Mouse (Mus musculus): ENCODE data around the gene Bbc3. TPM values are rescaled to one million over a fixed set of nuclear protein-coding genes. Genes with fewer than 3 reads are reported as not detected.

Gene Bbc3
- polyA plus RNA-seq, 1 experiment = 6.6 TPM

GRCm38 (mm10) chr7:16295321-16295900, 12.8 kb upstream of the Bbc3 start:
- no peak overlapping the region for H3K4me3 ChIP-seq (ENCODE audit: insufficient read depth, poor library complexity, severe bottlenecking)
- H3K36me3 ChIP-seq (ENCODE audit: control insufficient read depth, insufficient read depth) = no peaks in the 10 kb centered on the region
- no peak for TF ChIP-seq MAX (IDR thresholded peaks at IDR 0.05)
- no peak for TF ChIP-seq CEBPB (IDR thresholded peaks at IDR 0.05; ENCODE audit: low read depth)
- TF ChIP-seq MYOD1 (IDR thresholded peaks at IDR 0.05; ENCODE audit: control insufficient read depth, insufficient read length, low read depth) = no peak
- TF ChIP-seq USF1 (IDR thresholded peaks at IDR 0.05; ENCODE audit: low read depth) = no peak
- no peak for TF ChIP-seq MYOG (IDR thresholded peaks at IDR 0.05; ENCODE audit: control insufficient read depth, extremely low read depth, insufficient read length)
- no peak for TF ChIP-seq CTCF (IDR thresholded peaks at IDR 0.05; ENCODE audit: control insufficient read depth, insufficient read depth, insufficient read length)
- no peak for TF ChIP-seq FOSL1 (IDR thresholded peaks at IDR 0.05; ENCODE audit: insufficient read depth, low read length, poor library complexity, severe bottlenecking)
- no peaks in the 10 kb centered on the region for H3K79me2 ChIP-seq (ENCODE audit: control insufficient read depth, insufficient read depth)
- no peaks in the 10 kb centered on the region for H3K79me3 ChIP-seq (ENCODE audit: low read depth)
- H3ac ChIP-seq (ENCODE audit: control insufficient read depth, insufficient read length, low read depth) = peak overlapping the region; percentile 46
- no peaks in the 10 kb centered on the region for H3K27me3 ChIP-seq (ENCODE audit: control insufficient read depth, insufficient read depth, insufficient read length)

GRCm38 (mm10) chr7:16296146-16296545, 12.0 kb upstream of the Bbc3 start:
- Histone ChIP-seq H3K79me2 (ENCODE audit: control insufficient read depth, insufficient read depth) (no peaks in the 10 kb centered on the region), H3ac (ENCODE audit: control insufficient read depth, insufficient read length, low read depth) (no peak overlapping the region), H3K4me3 (ENCODE audit: insufficient read depth, poor library complexity, severe bottlenecking) (no peak overlapping the region), H3K36me3 (ENCODE audit: control insufficient read depth, insufficient read depth) (no peaks in the 10 kb centered on the region), H3K27me3 (ENCODE audit: control insufficient read depth, insufficient read depth, insufficient read length) (no peaks in the 10 kb centered on the region), H3K79me3 (ENCODE audit: low read depth) (no peaks in the 10 kb centered on the region)
- TF ChIP-seq FOSL1 (IDR thresholded peaks at IDR 0.05; ENCODE audit: insufficient read depth, low read length, poor library complexity, severe bottlenecking) = no peak
- no peak for TF ChIP-seq MYOD1 (IDR thresholded peaks at IDR 0.05; ENCODE audit: control insufficient read depth, insufficient read length, low read depth)
- TF ChIP-seq MYOG (IDR thresholded peaks at IDR 0.05; ENCODE audit: control insufficient read depth, extremely low read depth, insufficient read length) = no peak
- TF ChIP-seq CTCF (IDR thresholded peaks at IDR 0.05; ENCODE audit: control insufficient read depth, insufficient read depth, insufficient read length) = no peak
- no peak for TF ChIP-seq USF1 (IDR thresholded peaks at IDR 0.05; ENCODE audit: low read depth)
- no peak for TF ChIP-seq MAX (IDR thresholded peaks at IDR 0.05)
- no peak for TF ChIP-seq CEBPB (IDR thresholded peaks at IDR 0.05; ENCODE audit: low read depth)

DNA sequence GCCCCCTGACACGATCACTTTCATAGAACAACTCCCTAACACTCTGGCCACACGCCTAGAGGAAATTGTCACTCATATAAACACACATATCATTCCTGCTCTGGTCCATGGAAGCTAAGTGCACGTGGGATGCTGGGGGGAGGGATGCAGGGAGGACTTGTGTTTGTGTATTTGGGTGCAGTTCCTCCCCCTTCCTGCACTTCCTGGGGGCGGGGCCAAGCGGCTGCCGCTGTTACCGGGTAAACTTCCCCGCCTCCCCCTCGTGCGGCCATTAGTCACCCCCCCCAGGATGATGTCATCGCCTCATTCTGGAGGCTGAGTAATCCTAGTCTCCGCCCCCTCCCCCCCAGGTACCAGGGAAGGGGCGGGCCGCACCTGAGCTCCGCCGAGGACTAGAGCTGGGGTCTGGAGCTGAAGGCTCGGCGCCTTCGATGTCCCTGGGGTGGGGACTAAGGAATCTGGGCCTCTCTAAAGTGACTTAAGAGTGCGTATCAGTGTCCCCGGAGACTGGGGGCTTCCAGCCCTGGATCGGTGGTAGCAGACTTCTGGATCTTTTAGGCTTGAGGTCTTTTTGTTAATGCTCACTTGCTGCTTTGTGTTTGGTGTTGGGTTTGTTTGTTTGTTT, 11.3 kb upstream of the Bbc3 start:
- no peaks in the 10 kb centered on the region for H3K79me2 ChIP-seq (ENCODE audit: control insufficient read depth, insufficient read depth)
- no peaks in the 10 kb centered on the region for H3K27me3 ChIP-seq (ENCODE audit: control insufficient read depth, insufficient read depth, insufficient read length)
- H3K4me3 ChIP-seq (ENCODE audit: insufficient read depth, poor library complexity, severe bottlenecking) = no peak overlapping the region
- TF ChIP-seq CEBPB (IDR thresholded peaks at IDR 0.05; ENCODE audit: low read depth) = no peak
- TF ChIP-seq FOSL1 (IDR thresholded peaks at IDR 0.05; ENCODE audit: insufficient read depth, low read length, poor library complexity, severe bottlenecking) = no peak
- TF ChIP-seq MYOD1 (IDR thresholded peaks at IDR 0.05; ENCODE audit: control insufficient read depth, insufficient read length, low read depth) = no peak
- peak; percentile 78 for TF ChIP-seq MAX (IDR thresholded peaks at IDR 0.05)
- TF ChIP-seq MYOG (IDR thresholded peaks at IDR 0.05; ENCODE audit: control insufficient read depth, extremely low read depth, insufficient read length) = no peak
- TF ChIP-seq CTCF (IDR thresholded peaks at IDR 0.05; ENCODE audit: control insufficient read depth, insufficient read depth, insufficient read length) = no peak
- H3ac ChIP-seq (ENCODE audit: control insufficient read depth, insufficient read length, low read depth) = no peak overlapping the region
- no peaks in the 10 kb centered on the region for H3K79me3 ChIP-seq (ENCODE audit: low read depth)
- H3K36me3 ChIP-seq (ENCODE audit: control insufficient read depth, insufficient read depth) = no peaks in the 10 kb centered on the region

- Histone ChIP-seq H3ac (ENCODE audit: control insufficient read depth, insufficient read length, low read depth) (no peak overlapping the region), H3K4me3 (ENCODE audit: insufficient read depth, poor library complexity, severe bottlenecking) (no peak overlapping the region), H3K79me2 (ENCODE audit: control insufficient read depth, insufficient read depth) (no peaks in the 10 kb centered on the region), H3K36me3 (ENCODE audit: control insufficient read depth, insufficient read depth) (no peaks in the 10 kb centered on the region), H3K27me3 (ENCODE audit: control insufficient read depth, insufficient read depth, insufficient read length) (no peaks in the 10 kb centered on the region), H3K79me3 (ENCODE audit: low read depth) (no peaks in the 10 kb centered on the region)
- no peak for TF ChIP-seq MYOG (IDR thresholded peaks at IDR 0.05; ENCODE audit: control insufficient read depth, extremely low read depth, insufficient read length)
- TF ChIP-seq MAX (IDR thresholded peaks at IDR 0.05) = no peak
- TF ChIP-seq MYOD1 (IDR thresholded peaks at IDR 0.05; ENCODE audit: control insufficient read depth, insufficient read length, low read depth) = no peak
- no peak for TF ChIP-seq CTCF (IDR thresholded peaks at IDR 0.05; ENCODE audit: control insufficient read depth, insufficient read depth, insufficient read length)
- no peak for TF ChIP-seq USF1 (IDR thresholded peaks at IDR 0.05; ENCODE audit: low read depth)
- TF ChIP-seq FOSL1 (IDR thresholded peaks at IDR 0.05; ENCODE audit: insufficient read depth, low read length, poor library complexity, severe bottlenecking) = no peak
These were observed 10.6 kb upstream of the Bbc3 start for GRCm38 (mm10) chr7:16297616-16298015.

- H3ac ChIP-seq (ENCODE audit: control insufficient read depth, insufficient read length, low read depth) = no peak overlapping the region
- no peaks in the 10 kb centered on the region for H3K27me3 ChIP-seq (ENCODE audit: control insufficient read depth, insufficient read depth, insufficient read length)
- TF ChIP-seq MAX (IDR thresholded peaks at IDR 0.05) (no peak), CTCF (IDR thresholded peaks at IDR 0.05; ENCODE audit: control insufficient read depth, insufficient read depth, insufficient read length) (no peak), MYOG (IDR thresholded peaks at IDR 0.05; ENCODE audit: control insufficient read depth, extremely low read depth, insufficient read length) (no peak), USF1 (IDR thresholded peaks at IDR 0.05; ENCODE audit: low read depth) (no peak), MYOD1 (IDR thresholded peaks at IDR 0.05; ENCODE audit: control insufficient read depth, insufficient read length, low read depth) (no peak), CEBPB (IDR thresholded peaks at IDR 0.05; ENCODE audit: low read depth) (no peak), FOSL1 (IDR thresholded peaks at IDR 0.05; ENCODE audit: insufficient read depth, low read length, poor library complexity, severe bottlenecking) (no peak)
- no peaks in the 10 kb centered on the region for H3K36me3 ChIP-seq (ENCODE audit: control insufficient read depth, insufficient read depth)
- no peaks in the 10 kb centered on the region for H3K79me3 ChIP-seq (ENCODE audit: low read depth)
- no peaks in the 10 kb centered on the region for H3K79me2 ChIP-seq (ENCODE audit: control insufficient read depth, insufficient read depth)
- no peak overlapping the region for H3K4me3 ChIP-seq (ENCODE audit: insufficient read depth, poor library complexity, severe bottlenecking)
These were observed 9.3 kb upstream of the Bbc3 start for GRCm38 (mm10) chr7:16298927-16299326.
